Mouse (Mus musculus) gastrocnemius, adult 18-20 months (tissue): ENCODE results near the gene Atp5b. TPM values are rescaled to one million over a fixed set of nuclear protein-coding genes. Genes with fewer than 3 reads are reported as not detected.
"Not testable (repeated sequence)": the region's sequence is repeated elsewhere in the genome, so short reads cannot be mapped to it uniquely, and the experiment has no call there.

Experiments
- DNase-seq: peaks from one replicate; pipeline ENCODE4 v3.0.0; 2021; ENCODE audit warnings: low spot score
- total RNA-seq, 2 experiments: library from RNA; stranded (reverse); gene quantifications; 2 replicates each; pipeline ENCODE4 v1.2.3; 2021

The Atp5b gene
- total RNA-seq, 2 experiments from 2014 or later: 3,383 to 3,450 TPM

GRCm38 (mm10) chr10:128066072-128066471 is 17.0 kb upstream of the Atp5b start:
- DNase-seq: no peak

- no peak for DNase-seq
Measured at GRCm38 (mm10) chr10:128069201-128069600, 13.9 kb upstream of the Atp5b start.

- DNase-seq: not testable (repeated sequence)
Measured at GRCm38 (mm10) chr10:128070432-128070831, 12.6 kb upstream of the Atp5b start.

- DNase-seq: not testable (repeated sequence)
Measured at GRCm38 (mm10) chr10:128078269-128078668, 4.8 kb upstream of the Atp5b start.

GRCm38 (mm10) chr10:128080496-128080895 is 2.6 kb upstream of the Atp5b start:
- peak; percentile 24 for DNase-seq

GRCm38 (mm10) chr10:128081807-128082476 is 1.1 kb upstream of the Atp5b start:
- no peak for DNase-seq

- no peak for DNase-seq
Measured at GRCm38 (mm10) chr10:128082477-128082808, 630 bp upstream of the Atp5b start.

GRCm38 (mm10) chr10:128083688-128084087 is 615 bp downstream of the Atp5b start:
- DNase-seq: peak; percentile 44

GRCm38 (mm10) chr10:128084160-128084559 is 1.1 kb downstream of the Atp5b start:
- no peak for DNase-seq

- DNase-seq: peak; percentile 22
Measured at GRCm38 (mm10) chr10:128086391-128086790, 3.3 kb downstream of the Atp5b start.

GRCm38 (mm10) chr10:128087216-128087615 is 4.1 kb downstream of the Atp5b start:
- not testable (repeated sequence) for DNase-seq

- no peak for DNase-seq
Measured at GRCm38 (mm10) chr10:128088181-128088580, 5.1 kb downstream of the Atp5b start.

- DNase-seq: no peak
Measured at GRCm38 (mm10) chr10:128089842-128090241, 6.8 kb downstream of the Atp5b start.

- DNase-seq: peak; percentile 95
Measured at GRCm38 (mm10) chr10:128090651-128091563, 7.8 kb downstream of the Atp5b start.

- peak; percentile 60 for DNase-seq
Measured at GRCm38 (mm10) chr10:128091564-128092505, 8.8 kb downstream of the Atp5b start, which contains the start of gene Baz2a. Gene Baz2a, plus strand, starts transcription at chr10:128091577.

- peak; percentile 84 for DNase-seq
Measured at GRCm38 (mm10) chr10:128092506-128093495, 9.7 kb downstream of the Atp5b start.

GRCm38 (mm10) chr10:128093496-128094294 is 10.6 kb downstream of the Atp5b start:
- peak; percentile 24 for DNase-seq

- peak; percentile 81 for DNase-seq
Measured at GRCm38 (mm10) chr10:128094340-128094968, 11.4 kb downstream of the Atp5b start.
